Mouse (Mus musculus) spleen, adult 10 weeks (tissue): Measurements from ENCODE around the gene Gcc1. TPM values are rescaled to one million over a fixed set of nuclear protein-coding genes. Genes with fewer than 3 reads are reported as not detected.

Source experiments
- polyA plus RNA-seq: library from polyadenylated mRNA; stranded (reverse); fragments of 350-450 nt; fragmentation: Illumina TruSeq; extraction: RNeasy Lipid Tissue Mini Kit (QIAGEN cat#74804); gene quantifications from one replicate; pipeline ENCODE4 v1.2.3, GENCODE M21; 2015; ENCODE audit warnings: low replicate concordance; ENCODE audit not compliant: insufficient read depth

Gene Gcc1
- 10.4 TPM for polyA plus RNA-seq

GRCm38 (mm10) chr6:28428290-28428689 is at the start of gene Gcc1:
TSS of gene Gcc1 (minus strand) at chr6:28428390.

GRCm38 (mm10) chr6:28474839-28475238 is 46.6 kb upstream of the Gcc1 start, which contains the start of gene Snd1:
TSS of gene Snd1 (plus strand) at chr6:28475139.

GRCm38 (mm10) chr6:28449253-28449652 is 21.1 kb upstream of the Gcc1 start, which contains the start of gene Pax4:
TSS of gene Pax4 (minus strand) at chr6:28449353.

GRCm38 (mm10) chr6:28427096-28427839 is 922 bp downstream of the Gcc1 start, which contains the start of gene Fscn3:
TSS of gene Fscn3 (plus strand) at chr6:28427789.

GRCm38 (mm10) chr6:28423313-28423712 is 4.9 kb downstream of the Gcc1 start, which contains the start of gene Arf5:
TSS of gene Arf5 (plus strand) at chr6:28423560.

GRCm38 (mm10) chr6:28397681-28398203 is 30.4 kb downstream of the Gcc1 start, which contains the start of gene Zfp800:
TSS of gene Zfp800 (minus strand) at chr6:28398005.

Other genes starting within 250 kb of the Gcc1 start
- 48.9 TPM for gene Zfp800, start 30.4 kb downstream of the Gcc1 start, polyA plus RNA-seq
- gene Arf5, start 4.8 kb downstream of the Gcc1 start, polyA plus RNA-seq = 55.3 TPM
- not detected for gene Fscn3, start 601 bp downstream of the Gcc1 start, polyA plus RNA-seq
- not detected for gene Pax4, start 21.0 kb upstream of the Gcc1 start, polyA plus RNA-seq
- gene Snd1, start 46.7 kb upstream of the Gcc1 start, polyA plus RNA-seq = 39.8 TPM